Mouse (Mus musculus) lung, postnatal 0 days (tissue): ENCODE measurements around the gene Ramp3.

Experiments used
- CTCF ChIP-seq: IDR thresholded peaks from 2 replicates; pipeline ENCODE4 v1.5.1; 2016; ENCODE audit warnings: antibody characterized with exemption, mild to moderate bottlenecking
- EP300 ChIP-seq: IDR thresholded peaks from 2 replicates; pipeline ENCODE4 v1.6.1; 2016; ENCODE audit warnings: antibody characterized with exemption, mild to moderate bottlenecking, control low read depth

DNA sequence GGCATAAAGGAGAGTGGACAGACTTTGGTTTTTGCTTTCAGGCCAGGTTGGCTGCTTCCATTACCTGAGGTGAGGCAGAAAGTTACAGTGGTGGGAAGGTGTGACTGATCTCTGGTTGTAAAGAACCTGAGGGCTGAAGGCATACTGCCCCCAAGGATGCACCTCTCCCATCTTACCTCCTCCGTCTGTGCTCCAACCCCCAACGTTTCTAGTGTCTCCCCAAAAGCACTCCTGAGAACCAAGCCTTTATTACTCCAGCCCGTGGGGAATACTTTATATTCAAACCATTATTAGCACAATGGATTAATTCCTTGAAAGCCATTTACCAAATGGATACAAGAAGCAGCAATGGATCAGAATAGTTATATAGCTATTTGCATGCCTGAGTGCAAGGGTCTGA, 30.6 kb downstream of the Ramp3 start:
- TF ChIP-seq EP300 (no peak), CTCF (no peak)
